Mouse (Mus musculus): ENCODE results near the gene Tnfrsf18.

The Tnfrsf18 gene

GRCm38 (mm10) chr4:156032856-156033255 is 6.9 kb downstream of the Tnfrsf18 start:
- DNase-seq (ENCODE audit: low spot score in 2 of 2) = no peak

- no peak for DNase-seq (ENCODE audit: low spot score in 2 of 2)
Measured at GRCm38 (mm10) chr4:156033476-156034119, 7.6 kb downstream of the Tnfrsf18 start.

- no peak for DNase-seq (ENCODE audit: low spot score in 2 of 2)
Measured at GRCm38 (mm10) chr4:156034301-156034700, 8.3 kb downstream of the Tnfrsf18 start.

- no peak for DNase-seq (ENCODE audit: low spot score in 2 of 2)
Measured at GRCm38 (mm10) chr4:156034901-156035300, 8.9 kb downstream of the Tnfrsf18 start.

- no peak for DNase-seq (ENCODE audit: low spot score in 2 of 2)
Measured at GRCm38 (mm10) chr4:156044754-156045153, 18.8 kb downstream of the Tnfrsf18 start.

- no peak for DNase-seq (ENCODE audit: low spot score in 2 of 2)
Measured at GRCm38 (mm10) chr4:156049779-156050178, 23.8 kb downstream of the Tnfrsf18 start.

- DNase-seq (ENCODE audit: low spot score in 2 of 2) = no peak
Measured at GRCm38 (mm10) chr4:156050391-156050980, 24.5 kb downstream of the Tnfrsf18 start.

- DNase-seq (ENCODE audit: low spot score in 2 of 2) = no peak
Measured at GRCm38 (mm10) chr4:156053113-156053512, 27.1 kb downstream of the Tnfrsf18 start.

- DNase-seq (ENCODE audit: low spot score in 2 of 2) = no peak
Measured at GRCm38 (mm10) chr4:156054130-156054529, 28.2 kb downstream of the Tnfrsf18 start.

GRCm38 (mm10) chr4:156054606-156055005 is 28.6 kb downstream of the Tnfrsf18 start:
- DNase-seq (ENCODE audit: low spot score in 2 of 2) = no peak

- DNase-seq (ENCODE audit: low spot score in 2 of 2) = no peak
Measured at GRCm38 (mm10) chr4:156055173-156055572, 29.2 kb downstream of the Tnfrsf18 start.

- DNase-seq (ENCODE audit: low spot score in 2 of 2) = no peak
Measured at GRCm38 (mm10) chr4:156057702-156058101, 31.7 kb downstream of the Tnfrsf18 start.

- DNase-seq (ENCODE audit: low spot score in 2 of 2) = no peak
Measured at GRCm38 (mm10) chr4:156058826-156059225, 32.9 kb downstream of the Tnfrsf18 start.

- no peak for DNase-seq (ENCODE audit: low spot score in 2 of 2)
Measured at GRCm38 (mm10) chr4:156059261-156059660, 33.3 kb downstream of the Tnfrsf18 start, which contains the start of gene Ttll10. TSS of gene Ttll10 (minus strand) at chr4:156059414.

GRCm38 (mm10) chr4:156059713-156060112 is 33.7 kb downstream of the Tnfrsf18 start:
- DNase-seq (ENCODE audit: low spot score in 2 of 2) = no peak

GRCm38 (mm10) chr4:156063861-156064509 is 38.0 kb downstream of the Tnfrsf18 start:
- DNase-seq (ENCODE audit: low spot score in 2 of 2) = no peak

- no peak for DNase-seq (ENCODE audit: low spot score in 2 of 2)
Measured at GRCm38 (mm10) chr4:156064510-156064897, 38.5 kb downstream of the Tnfrsf18 start.

GRCm38 (mm10) chr4:156065156-156065894 is 39.4 kb downstream of the Tnfrsf18 start:
- DNase-seq (ENCODE audit: low spot score in 2 of 2) = no peak

GRCm38 (mm10) chr4:156067256-156067949 is 41.4 kb downstream of the Tnfrsf18 start:
- DNase-seq (ENCODE audit: low spot score in 2 of 2) = no peak

GRCm38 (mm10) chr4:156069701-156070100 is 43.7 kb downstream of the Tnfrsf18 start:
- DNase-seq (ENCODE audit: low spot score in 2 of 2) = no peak

- no peak for DNase-seq (ENCODE audit: low spot score in 2 of 2)
Measured at GRCm38 (mm10) chr4:156070276-156070675, 44.3 kb downstream of the Tnfrsf18 start.

- DNase-seq (ENCODE audit: low spot score in 2 of 2) = no peak
Measured at GRCm38 (mm10) chr4:156070716-156071115, 44.8 kb downstream of the Tnfrsf18 start.

All from frontal cortex, postnatal 10 days (tissue).